Mouse (Mus musculus): ENCODE data around the gene Il17rd. TPM values are rescaled to one million over a fixed set of nuclear protein-coding genes. Genes with fewer than 3 reads are reported as not detected.

Gene Il17rd
- total RNA-seq, 1 experiment = 28.2 TPM

DNA sequence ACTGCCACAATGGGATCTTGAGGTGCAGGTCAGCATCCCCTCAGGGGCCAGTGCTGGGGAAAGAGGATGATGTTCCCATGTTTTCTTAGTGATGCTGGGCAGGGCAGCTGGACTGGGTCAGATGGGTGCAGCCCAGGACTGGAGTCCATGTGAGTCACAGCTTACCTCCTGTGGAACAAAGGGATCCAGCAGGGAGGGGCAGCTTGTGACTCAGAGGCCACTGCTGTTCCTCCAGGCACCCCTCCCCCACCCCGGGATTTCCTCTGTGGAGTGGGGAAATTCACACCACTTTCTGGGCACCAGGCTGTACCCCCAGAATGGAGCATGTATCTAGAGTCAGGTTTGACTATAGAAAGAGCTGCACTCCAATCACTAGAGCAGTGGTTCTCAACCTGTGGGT is 92.8 kb downstream of the Il17rd start:
- no peaks in the 10 kb centered on the region for H3K36me3 ChIP-seq (ENCODE audit: control insufficient read depth, insufficient read depth, low read length, poor library complexity, severe bottlenecking)
- peak overlapping the region; percentile 26; the same call in 1 of the 2 replicates for H3K9ac ChIP-seq (ENCODE audit: insufficient read depth, low read depth, low read length, poor library complexity, severe bottlenecking)
- no peak overlapping the region for H3K4me3 ChIP-seq (ENCODE audit: insufficient read depth in 1 of 2, low read depth in 1 of 2, low read length in 2 of 2, poor library complexity in 1 of 2, severe bottlenecking in 1 of 2)
- H3K4me1 ChIP-seq (ENCODE audit: control insufficient read depth in 2 of 2, insufficient read depth in 2 of 2, low read length in 2 of 2, poor library complexity in 1 of 2) = peaks cover 5 to 13% of the 10 kb centered on the region in 2 experiments; a peak in 2 of 4 replicates
- in situ Hi-C loops (cut with MboI; ENCODE audit: low sequenced_read_pairs in 2 of 2, unreplicated experiment in 2 of 2) = no loop called here
- no peak overlapping the region for H3K27ac ChIP-seq (ENCODE audit: insufficient read depth, low read depth, low read length, poor library complexity, severe bottlenecking)
- DNase-seq (ENCODE audit: low read depth, low spot score) = no peak
- TF ChIP-seq CHD2 (IDR thresholded peaks at IDR 0.05; ENCODE audit: low read depth, low read length) (0 out of 2 replicates have a peak, but pooled peaks have one; percentile 74), MAFK (IDR thresholded peaks at IDR 0.05; ENCODE audit: insufficient read depth, low read depth, low read length) (no peak), ZNF384 (IDR thresholded peaks at IDR 0.05; ENCODE audit: low read depth, low read length) (no peak)
- no peaks in the 10 kb centered on the region for H3K9me3 ChIP-seq (ENCODE audit: control insufficient read depth, insufficient read depth, low read depth, low read length)

DNA sequence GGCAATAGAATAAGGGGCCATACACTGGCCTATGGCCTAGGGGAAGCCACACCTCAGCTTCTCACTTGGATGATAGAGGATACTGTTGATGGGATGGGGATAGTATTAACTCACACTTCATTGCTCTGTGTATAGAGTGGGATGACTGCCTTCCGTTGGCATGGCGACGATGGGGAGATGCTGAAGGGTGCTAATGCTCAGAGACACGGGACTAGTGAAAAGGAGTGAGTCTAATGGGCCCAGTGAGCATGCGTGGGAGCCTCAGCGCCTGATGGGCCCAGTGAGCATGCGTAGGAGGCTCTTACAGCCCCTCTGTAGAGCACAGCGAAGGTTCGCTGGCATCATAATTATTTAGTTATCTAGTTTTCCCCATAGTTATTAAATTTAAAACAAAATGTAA is 100.2 kb downstream of the Il17rd start:
- Histone ChIP-seq H3K9me3 (ENCODE audit: control insufficient read depth, insufficient read depth, low read depth, low read length) (no peaks in the 10 kb centered on the region), H3K4me3 (ENCODE audit: insufficient read depth in 1 of 2, low read depth in 1 of 2, low read length in 2 of 2, poor library complexity in 1 of 2, severe bottlenecking in 1 of 2) (no peak overlapping the region), H3K4me1 (ENCODE audit: control insufficient read depth in 2 of 2, insufficient read depth in 2 of 2, low read length in 2 of 2, poor library complexity in 1 of 2) (peaks cover 10 to 19% of the 10 kb centered on the region in 2 experiments; a peak in 3 of 4 replicates), H3K9ac (ENCODE audit: insufficient read depth, low read depth, low read length, poor library complexity, severe bottlenecking) (no peak overlapping the region), H3K27ac (ENCODE audit: insufficient read depth, low read depth, low read length, poor library complexity, severe bottlenecking) (no peak overlapping the region), H3K36me3 (ENCODE audit: control insufficient read depth, insufficient read depth, low read length, poor library complexity, severe bottlenecking) (no peaks in the 10 kb centered on the region)
- no peak for TF ChIP-seq ZC3H11A (IDR thresholded peaks at IDR 0.05; ENCODE audit: borderline replicate concordance, low read depth, low read length)
- TF ChIP-seq HCFC1 (IDR thresholded peaks at IDR 0.05; ENCODE audit: borderline replicate concordance, insufficient read depth, low read length) = no peak
- TF ChIP-seq CHD2 (IDR thresholded peaks at IDR 0.05; ENCODE audit: low read depth, low read length) = no peak
- no peak for TF ChIP-seq MAFK (IDR thresholded peaks at IDR 0.05; ENCODE audit: insufficient read depth, low read depth, low read length)
- TF ChIP-seq ZNF384 (IDR thresholded peaks at IDR 0.05; ENCODE audit: low read depth, low read length) = no peak
- in situ Hi-C loops (cut with MboI; ENCODE audit: low sequenced_read_pairs in 2 of 2, unreplicated experiment in 2 of 2) = no loop called here
- DNase-seq (ENCODE audit: low read depth, low spot score) = no peak

DNA sequence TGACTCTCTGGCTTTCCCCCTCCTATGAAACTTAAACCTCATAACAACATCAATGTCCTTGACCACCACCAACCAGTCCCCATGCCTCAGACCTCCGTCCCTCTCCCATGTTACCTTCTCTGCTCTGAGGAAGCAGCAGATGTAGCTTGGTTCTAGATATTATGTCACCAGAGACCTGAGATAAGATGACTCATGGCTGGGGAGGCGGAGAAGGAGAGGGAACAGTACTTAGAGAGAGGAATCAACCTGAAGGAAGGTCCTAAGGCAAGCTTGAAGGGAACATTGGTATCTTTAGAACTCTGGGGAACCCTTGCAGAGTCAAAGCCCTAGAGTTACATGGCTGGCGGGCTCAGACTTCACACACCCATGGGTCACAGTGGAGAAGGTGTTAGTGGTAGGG is 101.2 kb downstream of the Il17rd start:
- no peaks in the 10 kb centered on the region for H3K36me3 ChIP-seq (ENCODE audit: control insufficient read depth, insufficient read depth, low read length, poor library complexity, severe bottlenecking)
- in situ Hi-C loops (cut with MboI; ENCODE audit: low sequenced_read_pairs in 2 of 2, unreplicated experiment in 2 of 2) = no loop called here
- TF ChIP-seq ZC3H11A (IDR thresholded peaks at IDR 0.05; ENCODE audit: borderline replicate concordance, low read depth, low read length) (no peak), CHD2 (IDR thresholded peaks at IDR 0.05; ENCODE audit: low read depth, low read length) (no peak), ZNF384 (IDR thresholded peaks at IDR 0.05; ENCODE audit: low read depth, low read length) (no peak), MAFK (IDR thresholded peaks at IDR 0.05; ENCODE audit: insufficient read depth, low read depth, low read length) (no peak), HCFC1 (IDR thresholded peaks at IDR 0.05; ENCODE audit: borderline replicate concordance, insufficient read depth, low read length) (no peak)
- no peaks in the 10 kb centered on the region for H3K9me3 ChIP-seq (ENCODE audit: control insufficient read depth, insufficient read depth, low read depth, low read length)
- no peak overlapping the region for H3K9ac ChIP-seq (ENCODE audit: insufficient read depth, low read depth, low read length, poor library complexity, severe bottlenecking)
- peaks cover 10 to 20% of the 10 kb centered on the region in 2 experiments; a peak in 3 of 4 replicates for H3K4me1 ChIP-seq (ENCODE audit: control insufficient read depth in 2 of 2, insufficient read depth in 2 of 2, low read length in 2 of 2, poor library complexity in 1 of 2)
- H3K27ac ChIP-seq (ENCODE audit: insufficient read depth, low read depth, low read length, poor library complexity, severe bottlenecking) = no peak overlapping the region
- no peak overlapping the region for H3K4me3 ChIP-seq (ENCODE audit: insufficient read depth in 1 of 2, low read depth in 1 of 2, low read length in 2 of 2, poor library complexity in 1 of 2, severe bottlenecking in 1 of 2)
- DNase-seq (ENCODE audit: low read depth, low spot score) = no peak

- no peak overlapping the region for H3K9ac ChIP-seq (ENCODE audit: insufficient read depth, low read depth, low read length, poor library complexity, severe bottlenecking)
- in situ Hi-C loops (cut with MboI; ENCODE audit: low sequenced_read_pairs in 2 of 2, unreplicated experiment in 2 of 2) = no loop called here
- H3K4me3 ChIP-seq (ENCODE audit: insufficient read depth in 1 of 2, low read depth in 1 of 2, low read length in 2 of 2, poor library complexity in 1 of 2, severe bottlenecking in 1 of 2) = no peak overlapping the region
- DNase-seq (ENCODE audit: low read depth, low spot score) = peak; percentile 65
- TF ChIP-seq CHD2 (IDR thresholded peaks at IDR 0.05; ENCODE audit: low read depth, low read length) (no peak), ZC3H11A (IDR thresholded peaks at IDR 0.05; ENCODE audit: borderline replicate concordance, low read depth, low read length) (no peak), ZNF384 (IDR thresholded peaks at IDR 0.05; ENCODE audit: low read depth, low read length) (no peak), MAFK (IDR thresholded peaks at IDR 0.05; ENCODE audit: insufficient read depth, low read depth, low read length) (no peak), HCFC1 (IDR thresholded peaks at IDR 0.05; ENCODE audit: borderline replicate concordance, insufficient read depth, low read length) (no peak)
- H3K36me3 ChIP-seq (ENCODE audit: control insufficient read depth, insufficient read depth, low read length, poor library complexity, severe bottlenecking) = no peaks in the 10 kb centered on the region
- peak overlapping the region; percentile 45; the same call in 1 of the 2 replicates for H3K27ac ChIP-seq (ENCODE audit: insufficient read depth, low read depth, low read length, poor library complexity, severe bottlenecking)
- H3K4me1 ChIP-seq (ENCODE audit: control insufficient read depth in 2 of 2, insufficient read depth in 2 of 2, low read length in 2 of 2, poor library complexity in 1 of 2) = peaks cover 12 to 28% of the 10 kb centered on the region in 2 experiments; a peak in 3 of 4 replicates
- no peaks in the 10 kb centered on the region for H3K9me3 ChIP-seq (ENCODE audit: control insufficient read depth, insufficient read depth, low read depth, low read length)
These were observed 102.7 kb downstream of the Il17rd start for GRCm38 (mm10) chr14:27141486-27141885.

GRCm38 (mm10) chr14:27142680-27143079 is 103.9 kb downstream of the Il17rd start:
- Histone ChIP-seq H3K4me3 (ENCODE audit: insufficient read depth in 1 of 2, low read depth in 1 of 2, low read length in 2 of 2, poor library complexity in 1 of 2, severe bottlenecking in 1 of 2) (no peak overlapping the region), H3K9ac (ENCODE audit: insufficient read depth, low read depth, low read length, poor library complexity, severe bottlenecking) (no peak overlapping the region), H3K27ac (ENCODE audit: insufficient read depth, low read depth, low read length, poor library complexity, severe bottlenecking) (no peak overlapping the region), H3K4me1 (ENCODE audit: control insufficient read depth in 2 of 2, insufficient read depth in 2 of 2, low read length in 2 of 2, poor library complexity in 1 of 2) (peaks cover 15 to 31% of the 10 kb centered on the region in 2 experiments; a peak in 3 of 4 replicates), H3K36me3 (ENCODE audit: control insufficient read depth, insufficient read depth, low read length, poor library complexity, severe bottlenecking) (no peaks in the 10 kb centered on the region), H3K9me3 (ENCODE audit: control insufficient read depth, insufficient read depth, low read depth, low read length) (no peaks in the 10 kb centered on the region)
- in situ Hi-C loops (cut with MboI; ENCODE audit: low sequenced_read_pairs in 2 of 2, unreplicated experiment in 2 of 2) = no loop called here
- no peak for DNase-seq (ENCODE audit: low read depth, low spot score)
- no peak for TF ChIP-seq MAFK (IDR thresholded peaks at IDR 0.05; ENCODE audit: insufficient read depth, low read depth, low read length)
- TF ChIP-seq ZC3H11A (IDR thresholded peaks at IDR 0.05; ENCODE audit: borderline replicate concordance, low read depth, low read length) = no peak
- TF ChIP-seq HCFC1 (IDR thresholded peaks at IDR 0.05; ENCODE audit: borderline replicate concordance, insufficient read depth, low read length) = no peak
- no peak for TF ChIP-seq ZNF384 (IDR thresholded peaks at IDR 0.05; ENCODE audit: low read depth, low read length)
- TF ChIP-seq CHD2 (IDR thresholded peaks at IDR 0.05; ENCODE audit: low read depth, low read length) = no peak
